Mouse (Mus musculus) bone marrow, adult 2 months (tissue): ENCODE results near the gene Cox20.
"Not testable (repeated sequence)": the region's sequence is repeated elsewhere in the genome, so short reads cannot be mapped to it uniquely, and the experiment has no call there.

Experiments
- CTCF ChIP-seq: fragments of 200-500 bp; IDR thresholded peaks from 2 replicates; pipeline ENCODE4 v1.5.1; 2011; ENCODE audit warnings: low read length, control low read depth; ENCODE audit not compliant: control insufficient read depth, insufficient read depth
- POLR2A ChIP-seq: fragments of 200-500 bp; IDR thresholded peaks from 2 replicates; pipeline ENCODE4 v1.6.1; 2011; ENCODE audit warnings: low read depth, mild to moderate bottlenecking, control low read depth, low read length, borderline replicate concordance; ENCODE audit not compliant: control insufficient read depth

- not testable (repeated sequence) for TF ChIP-seq POLR2A, CTCF
Measured at GRCm38 (mm10) chr1:178344071-178344805, 25.3 kb downstream of the Cox20 start.
